In genomic region chr4:44669485-44670181, GRCm38 (mm10) we compare ENCODE assay signal across 10 mouse cellular contexts. TPM values are rescaled to one million over a fixed set of nuclear protein-coding genes. Genes with fewer than 3 reads are reported as not detected.
DNase-seq lines count a peak whose midpoint lies in the region; ATAC-seq and TF ChIP-seq lines count a peak whose summit lies in the region.
"Had no signal": no experiment of that assay in that cellular context is flagged by ENCODE, and none has a peak within 500 bp of the region (broad histone marks: within the 10 kb centered on the region; RNA-seq: fewer than 3 reads in every experiment).

No protein-coding gene starts in this region.

- H3K4me1 ChIP-seq in heart, adult 2 months (ENCODE audit: control insufficient read depth, insufficient read depth, low read length): no peaks in the 10 kb centered on the region
- H3K4me1 ChIP-seq in midbrain, postnatal 0 days (ENCODE audit: insufficient read depth, low read length): peaks cover 2% of the 10 kb centered on the region; the same call in 1 of the 2 replicates
- peaks cover 41% of the 10 kb centered on the region for H3K4me1 ChIP-seq in midbrain, embryonic 10.5 days
- no peaks in the 10 kb centered on the region for H3K4me1 ChIP-seq in embryonic facial prominence, embryonic 11.5 days (ENCODE audit: control insufficient read depth, insufficient read depth, low read length)
- H3K4me1 ChIP-seq: lung, embryonic 15.5 days had no signal

- no peak overlapping the region for H3K9ac ChIP-seq in heart, adult 2 months (ENCODE audit: low read depth, low read length)
- H3K9ac ChIP-seq in midbrain, postnatal 0 days (replicated peaks; ENCODE audit: low read length, poor library complexity, severe bottlenecking): no peak overlapping the region
- no peak overlapping the region for H3K9ac ChIP-seq in embryonic facial prominence, embryonic 11.5 days (replicated peaks; ENCODE audit: low read length)
- H3K9ac ChIP-seq: lung, embryonic 15.5 days had no signal

- no peak overlapping the region for H3K27ac ChIP-seq in heart, adult 2 months
- no peak overlapping the region for H3K27ac ChIP-seq in midbrain, postnatal 0 days (ENCODE audit: low read depth, low read length)
- H3K27ac ChIP-seq in midbrain, embryonic 10.5 days (replicated peaks): no peak overlapping the region
- H3K27ac ChIP-seq in embryonic facial prominence, embryonic 11.5 days (replicated peaks; ENCODE audit: low read depth, low read length): no peak overlapping the region
- H3K27ac ChIP-seq: lung, embryonic 15.5 days had no signal

- no peaks in the 10 kb centered on the region for H3K79me2 ChIP-seq in heart, adult 2 months (replicated peaks; ENCODE audit: control insufficient read depth, insufficient read depth, low read length)

- no peak overlapping the region for H3K4me3 ChIP-seq in heart, adult 2 months
- no peak overlapping the region for H3K4me3 ChIP-seq in midbrain, postnatal 0 days (ENCODE audit: low read depth, low read length)
- no peak overlapping the region for H3K4me3 ChIP-seq in midbrain, embryonic 10.5 days
- H3K4me3 ChIP-seq in embryonic facial prominence, embryonic 11.5 days (ENCODE audit: low read depth, low read length): no peak overlapping the region
- H3K4me3 ChIP-seq: lung, embryonic 15.5 days had no signal

- WGBS in heart, adult 2 months: 80% methylated on average over 7 of the region's 7 CpGs
- WGBS in midbrain, postnatal 0 days: 88% methylated on average over 7 of the region's 7 CpGs
- 93% methylated on average over 7 of the region's 7 CpGs for WGBS in midbrain, embryonic 10.5 days
- 85% methylated on average over 7 of the region's 7 CpGs for WGBS in embryonic facial prominence, embryonic 11.5 days

- no peak for TF ChIP-seq POLR2A in heart, adult 2 months (IDR thresholded peaks at IDR 0.05; ENCODE audit: insufficient read depth, low read depth, low read length)

- ATAC-seq in midbrain, postnatal 0 days (ENCODE audit: low FRiP score): no peak
- ATAC-seq in embryonic facial prominence, embryonic 11.5 days (replicated peaks; ENCODE audit: insufficient number of reproducible peaks, low FRiP score, low TSS enrichment, low read depth): no peak

- TF ChIP-seq CTCF in heart, adult 2 months (IDR thresholded peaks at IDR 0.05): peak; percentile 66
- TF ChIP-seq CTCF in midbrain, postnatal 0 days (IDR thresholded peaks at IDR 0.05): peak; percentile 68

- TF ChIP-seq EP300 in heart, adult 2 months (IDR thresholded peaks at IDR 0.05; ENCODE audit: insufficient read depth, low read depth, low read length): no peak

- H3K27me3 ChIP-seq in heart, adult 2 months (ENCODE audit: control insufficient read depth, insufficient read depth, low read length): no peaks in the 10 kb centered on the region; the same call in 1 of the 2 replicates
- H3K27me3 ChIP-seq in midbrain, postnatal 0 days (ENCODE audit: insufficient read depth, low read length): peaks cover 9% of the 10 kb centered on the region; the same call in 1 of the 2 replicates
- H3K27me3 ChIP-seq in midbrain, embryonic 10.5 days (ENCODE audit: low read depth, poor library complexity, severe bottlenecking): peaks cover 80% of the 10 kb centered on the region
- H3K27me3 ChIP-seq in embryonic facial prominence, embryonic 11.5 days (ENCODE audit: control insufficient read depth, insufficient read depth, low read length): peaks cover 9% of the 10 kb centered on the region

- H3K9me3 ChIP-seq in midbrain, postnatal 0 days (ENCODE audit: low read length): 0 out of 2 replicates have a peak, but pooled peaks cover 3% of the 10 kb centered on the region
- 0 out of 2 replicates have a peak, but pooled peaks cover 3% of the 10 kb centered on the region for H3K9me3 ChIP-seq in midbrain, embryonic 10.5 days (replicated peaks)
- no peaks in the 10 kb centered on the region for H3K9me3 ChIP-seq in embryonic facial prominence, embryonic 11.5 days (replicated peaks; ENCODE audit: control insufficient read depth, low read length)
- H3K9me3 ChIP-seq: lung, embryonic 15.5 days had no signal

- H3K36me3 ChIP-seq in heart, adult 2 months (ENCODE audit: control insufficient read depth, insufficient read depth, low read length): no peaks in the 10 kb centered on the region
- no peaks in the 10 kb centered on the region for H3K36me3 ChIP-seq in midbrain, postnatal 0 days (ENCODE audit: insufficient read depth, low read length)
- peaks cover 29% of the 10 kb centered on the region for H3K36me3 ChIP-seq in midbrain, embryonic 10.5 days
- no peaks in the 10 kb centered on the region for H3K36me3 ChIP-seq in embryonic facial prominence, embryonic 11.5 days (replicated peaks; ENCODE audit: control insufficient read depth, insufficient read depth, low read depth, low read length)
- H3K36me3 ChIP-seq: lung, embryonic 15.5 days had no signal

- DNase-seq in heart, adult 2 months: no peak
- no peak for DNase-seq in heart, adult 11 months
- peak; percentile 13 for DNase-seq in midbrain, postnatal 0 days (ENCODE audit: low spot score)
- no peak for DNase-seq in midbrain, embryonic 10.5 days (ENCODE audit: low spot score)
- DNase-seq in embryonic facial prominence, embryonic 11.5 days (ENCODE audit: low spot score): peak; percentile 23
- DNase-seq in testis, postnatal 10 days (ENCODE audit: low spot score): peak; percentile 57
- no peak for DNase-seq in layer of hippocampus, adult 9-10 months (ENCODE audit: low spot score)
- no peak for DNase-seq in ovary, postnatal 14 days (ENCODE audit: low spot score)

- H3K4me2 ChIP-seq in midbrain, postnatal 0 days (ENCODE audit: low read depth, low read length, poor library complexity, severe bottlenecking): no peak overlapping the region
- no peak overlapping the region for H3K4me2 ChIP-seq in embryonic facial prominence, embryonic 11.5 days (ENCODE audit: low read depth, low read length)
- H3K4me2 ChIP-seq: lung, embryonic 15.5 days had no signal

- intact Hi-C loops in heart, adult 2 months (cut with DNase I): loop anchor here (1.0 kb wide), 1 partner anchor 92 kb away; no protein-coding TSS in a partner anchor

RNA-seq across cellular contexts. Expression of gene Pax5, which starts 40.7 kb away (rescaled TPM):
- 1 to 10 TPM in 1 of 2 experiments, under 1 TPM in 1; 0.68 to 1.5 TPM for total RNA-seq in heart, adult 2 months (2021)
- polyA plus RNA-seq in heart, adult 2 months (2012; rRNA removed): 0.67 and 1.1 TPM in 2 replicates
- 46.0 and 61.3 TPM in 2 replicates for total RNA-seq in midbrain, postnatal 0 days (2014; rRNA removed)
- 3.0 and 3.4 TPM in 2 replicates for polyA plus RNA-seq in midbrain, postnatal 0 days (2015; fragmentation: Nextera tagmentation; extraction: Ambion mirVana)
- 6.3 and 9.1 TPM in 2 replicates for polyA plus RNA-seq in midbrain, embryonic 10.5 days (2016; fragmentation: Nextera tagmentation; extraction: Ambion mirVana)
- polyA plus RNA-seq in embryonic facial prominence, embryonic 11.5 days (2014; fragmentation: Nextera tagmentation; extraction: Ambion mirVana): 0.28 and 0.72 TPM in 2 replicates
- polyA plus RNA-seq: lung, embryonic 15.5 days; stomach, embryonic 14.5 days had no signal

Comparison
In these comparisons a context has a peak if more than half of its experiments do, and no peak if none do; other contexts are left out.
1. DNase-seq: peak in midbrain, postnatal 0 days (single experiment), embryonic facial prominence, embryonic 11.5 days (single experiment) and testis, postnatal 10 days (single experiment); none in heart, adult 2 months (0 of 2), heart, adult 11 months (single experiment), midbrain, embryonic 10.5 days (single experiment), layer of hippocampus, adult 9-10 months (single experiment) and ovary, postnatal 14 days (single experiment).